Mouse (Mus musculus) ovary, postnatal 10 days (tissue): ENCODE measurements around the gene Hvcn1.

ENCODE experiments used
- DNase-seq: peaks from one replicate; pipeline ENCODE4 v3.0.0; 2022; ENCODE audit warnings: low spot score

Hvcn1 gene

GRCm38 (mm10) chr5:122268858-122269604 is 62.4 kb downstream of the Hvcn1 start:
- DNase-seq = no peak

- no peak for DNase-seq
Observed at GRCm38 (mm10) chr5:122272821-122273220, 66.2 kb downstream of the Hvcn1 start.

- no peak for DNase-seq
Observed at GRCm38 (mm10) chr5:122274785-122275184, 68.2 kb downstream of the Hvcn1 start.

DNA sequence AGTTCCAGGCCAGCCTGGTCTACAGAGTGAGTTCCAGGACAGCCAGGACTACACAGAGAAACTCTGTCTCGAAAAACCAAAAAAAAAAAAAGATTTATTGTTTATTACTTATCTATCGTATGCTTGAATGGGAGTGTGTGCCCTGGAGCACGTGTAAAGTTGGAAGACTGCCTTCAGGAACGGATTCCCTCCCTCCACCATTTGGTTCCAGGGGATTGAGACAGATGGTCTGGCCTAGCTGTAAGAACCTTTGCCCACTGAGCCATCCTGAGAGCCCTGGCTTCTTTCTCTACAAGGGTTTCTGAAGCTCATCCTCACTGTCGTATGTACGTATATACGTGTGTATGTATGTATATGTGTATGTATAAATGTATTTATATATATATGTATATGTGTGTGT is 72.3 kb downstream of the Hvcn1 start:
- no peak for DNase-seq

- DNase-seq = no peak
Observed at GRCm38 (mm10) chr5:122279799-122280421, 73.3 kb downstream of the Hvcn1 start.

GRCm38 (mm10) chr5:122280422-122280826 is 73.8 kb downstream of the Hvcn1 start:
- no peak for DNase-seq

DNA sequence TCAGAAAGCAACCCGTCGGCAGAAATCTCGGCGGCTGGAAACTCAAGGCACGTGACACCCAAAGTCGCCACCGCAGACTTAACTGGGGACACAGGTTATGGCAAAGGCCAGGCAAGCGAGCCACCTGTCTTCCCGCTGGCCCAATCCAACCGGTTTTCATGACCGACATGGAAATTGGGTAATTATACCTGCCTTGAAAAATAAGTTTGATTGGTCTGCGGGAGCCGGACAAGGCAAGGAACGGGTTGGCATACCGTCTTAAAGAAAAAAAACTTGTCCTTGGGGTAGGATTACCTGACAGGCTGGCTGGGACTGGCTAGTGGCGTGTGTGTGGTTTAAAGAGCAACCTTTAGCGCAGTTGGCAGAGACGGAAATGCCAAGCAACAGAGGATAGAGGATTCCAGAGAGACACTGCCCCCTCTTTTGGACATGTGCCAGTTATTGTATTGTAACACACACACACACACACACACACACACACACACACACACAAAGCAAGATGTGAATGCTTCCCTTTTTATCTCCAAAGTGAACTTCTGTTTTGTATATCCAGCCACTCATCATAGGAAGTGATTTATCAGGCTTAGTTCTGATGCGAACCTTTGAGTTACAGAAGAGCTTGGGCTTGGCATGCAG is 74.3 kb downstream of the Hvcn1 start:
- no peak for DNase-seq

DNA sequence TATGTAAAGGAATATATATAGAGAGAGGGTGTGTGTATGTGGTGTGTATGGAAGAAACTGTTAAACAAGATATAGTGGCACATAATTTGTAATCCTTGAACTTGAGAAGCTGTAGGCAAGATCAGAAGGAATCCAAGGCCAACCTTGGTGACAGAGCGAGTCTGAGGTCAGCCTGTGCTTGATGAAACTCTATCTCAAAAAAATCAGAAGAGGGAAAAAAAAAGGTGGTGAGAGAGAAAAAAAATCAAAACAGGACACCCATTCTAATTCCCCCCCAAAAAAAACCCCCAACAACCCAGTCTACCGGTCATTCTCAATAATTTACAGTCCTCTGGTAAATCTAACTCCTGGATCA is 77.2 kb downstream of the Hvcn1 start:
- DNase-seq = no peak

GRCm38 (mm10) chr5:122284183-122285028 is 77.8 kb downstream of the Hvcn1 start, which contains the start of gene Pptc7:
Pptc7 (plus strand) TSS chr5:122284365.
- DNase-seq = peak; percentile 75

DNA sequence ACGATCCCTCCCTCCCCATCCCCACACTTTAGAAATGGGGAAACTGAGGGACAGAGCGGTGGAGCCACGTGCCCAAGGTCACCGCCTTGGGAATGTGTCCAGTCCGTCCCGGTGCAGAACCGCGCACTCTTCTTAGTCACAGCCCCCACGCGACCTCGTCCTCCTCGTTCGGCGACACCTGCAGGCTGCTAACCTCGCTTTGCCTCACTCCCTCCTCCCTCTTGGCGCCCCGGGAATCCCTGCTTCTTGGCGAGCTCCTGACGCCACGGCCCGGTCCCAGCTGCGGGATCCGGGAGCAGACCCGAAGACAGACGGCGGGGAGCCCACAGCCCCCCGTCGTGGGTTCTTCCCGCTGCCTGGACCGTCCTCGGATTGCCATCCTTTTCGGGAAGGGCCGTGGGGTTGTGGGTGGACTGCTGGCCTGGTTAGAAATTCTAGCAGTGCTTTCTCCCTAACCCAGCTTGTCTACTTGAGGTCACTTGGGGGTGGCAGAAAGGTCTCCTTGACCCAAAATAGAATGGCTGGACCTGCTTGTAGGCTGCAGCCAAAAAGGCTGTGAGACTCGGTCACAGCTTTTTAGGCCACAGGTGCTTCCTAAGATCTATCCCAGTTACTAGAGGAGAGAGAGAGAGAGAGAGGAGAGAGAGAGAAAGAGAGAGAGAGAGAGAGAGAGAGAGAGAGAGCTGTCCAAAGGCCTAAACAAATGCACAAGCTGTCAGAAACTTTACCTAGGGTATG is 78.6 kb downstream of the Hvcn1 start:
- no peak for DNase-seq

GRCm38 (mm10) chr5:122285767-122286150 is 79.2 kb downstream of the Hvcn1 start:
- DNase-seq = no peak

GRCm38 (mm10) chr5:122286191-122286590 is 79.6 kb downstream of the Hvcn1 start:
- DNase-seq = no peak

- no peak for DNase-seq
Observed at GRCm38 (mm10) chr5:122287026-122287425, 80.4 kb downstream of the Hvcn1 start.

- DNase-seq = no peak
Observed at GRCm38 (mm10) chr5:122288147-122288811, 81.7 kb downstream of the Hvcn1 start.

GRCm38 (mm10) chr5:122291149-122291548 is 84.5 kb downstream of the Hvcn1 start:
- no peak for DNase-seq
